Mouse (Mus musculus): Measurements from ENCODE around the gene Pnpla6.

- TF ChIP-seq EP300 (optimal IDR thresholded peaks at IDR 0.05) = no peak
- no peak for TF ChIP-seq CTCF (IDR thresholded peaks at IDR 0.05; ENCODE audit: low read depth)
Observed at GRCm38 (mm10) chr8:3482240-3482740, 32.9 kb upstream of the Pnpla6 start.
